In genomic region chr12:70354926-70355325, GRCm38 (mm10) we compare ENCODE assay signal across 25 mouse cellular contexts. TPM values are rescaled to one million over a fixed set of nuclear protein-coding genes. Genes with fewer than 3 reads are reported as not detected.
"Had no signal": no experiment of that assay in that cellular context is flagged by ENCODE, and none has a peak within 500 bp of the region (broad histone marks: within the 10 kb centered on the region; RNA-seq: fewer than 3 reads in every experiment).

No protein-coding gene starts in this region.

- H3K27me3 ChIP-seq: heart, embryonic 12.5 days; intestine, embryonic 15.5 days; limb, embryonic 15.5 days had no signal

- H3K36me3 ChIP-seq: heart, embryonic 10.5 days; heart, embryonic 12.5 days; intestine, embryonic 15.5 days; kidney, embryonic 15.5 days; limb, embryonic 13.5 days; limb, embryonic 15.5 days; liver, embryonic 12.5 days had no signal

- H3K9me3 ChIP-seq: heart, embryonic 10.5 days; heart, embryonic 12.5 days; intestine, embryonic 15.5 days; kidney, embryonic 15.5 days; limb, embryonic 13.5 days; limb, embryonic 15.5 days; liver, embryonic 12.5 days had no signal

- H3K27ac ChIP-seq: heart, embryonic 10.5 days; hindbrain, embryonic 14.5 days; intestine, embryonic 15.5 days; kidney, embryonic 15.5 days; layer of hippocampus, adult 2 months; limb, embryonic 13.5 days; limb, embryonic 15.5 days; liver, embryonic 12.5 days; liver, embryonic 14.5 days had no signal

- ATAC-seq: hindbrain, embryonic 16.5 days; inflammation-experienced regulatory T-cells, adult 6 months; intestine, embryonic 15.5 days; intestine, postnatal 0 days; liver, embryonic 12.5 days had no signal

- H3K4me3 ChIP-seq: heart, embryonic 10.5 days; heart, embryonic 12.5 days; intestine, embryonic 15.5 days; kidney, embryonic 15.5 days; layer of hippocampus, adult 2 months; limb, embryonic 13.5 days; limb, embryonic 15.5 days; liver, embryonic 12.5 days had no signal

- H3K9ac ChIP-seq: heart, embryonic 12.5 days; hindbrain, embryonic 14.5 days; intestine, embryonic 15.5 days; kidney, embryonic 15.5 days; limb, embryonic 13.5 days; limb, embryonic 15.5 days; liver, embryonic 12.5 days; liver, embryonic 14.5 days had no signal

- H3K4me2 ChIP-seq: heart, embryonic 12.5 days; hindbrain, embryonic 14.5 days; intestine, embryonic 15.5 days; kidney, embryonic 15.5 days; limb, embryonic 13.5 days; limb, embryonic 15.5 days; liver, embryonic 12.5 days had no signal

- DNase-seq: gastrocnemius, postnatal 14 days; gastrocnemius, postnatal 36 days; heart, adult 18-20 months; heart, postnatal 10 days; heart, postnatal 36 days; kidney, adult 18-20 months; kidney, adult 9 months; kidney, postnatal 10 days; kidney, postnatal 25 days; kidney, postnatal 4 days; left cerebral cortex, postnatal 4 days had no signal

- H3K4me1 ChIP-seq: heart, embryonic 12.5 days; intestine, embryonic 15.5 days; limb, embryonic 13.5 days; limb, embryonic 15.5 days; liver, embryonic 12.5 days had no signal

RNA-seq across cellular contexts. Expression of gene Trim9, which starts 7.5 kb away (rescaled TPM):
- total RNA-seq: heart, adult 18-20 months; liver, adult 2 months had no signal
- polyA plus RNA-seq: inflammation-experienced regulatory T-cells, adult 6 months; liver, adult 2 months had no signal
